Mouse (Mus musculus) olfactory bulb, adult 2 months (tissue): ENCODE results near the gene 2310057N15Rik. TPM values are rescaled to one million over a fixed set of nuclear protein-coding genes. Genes with fewer than 3 reads are reported as not detected.
"Not testable (repeated sequence)": the region's sequence is repeated elsewhere in the genome, so short reads cannot be mapped to it uniquely, and the experiment has no call there.

Experiments
- H3K27ac ChIP-seq: fragments of 200-500 bp; 2 replicates; pipeline ENCODE4 v1.5.1; 2012; ENCODE audit warnings: low read depth, low read length; ENCODE audit not compliant: insufficient read depth
- H3K4me1 ChIP-seq: fragments of 200-500 bp; 2 replicates; pipeline ENCODE4 v1.6.1; 2012; ENCODE audit warnings: low read length; ENCODE audit not compliant: control insufficient read depth, insufficient read depth
- H3K4me3 ChIP-seq: fragments of 200-500 bp; 2 replicates; pipeline ENCODE4 v1.5.1; 2012; ENCODE audit warnings: mild to moderate bottlenecking, low read depth, low read length, moderate library complexity; ENCODE audit not compliant: insufficient read depth
- CTCF ChIP-seq: fragments of 200-500 bp; IDR thresholded peaks from 2 replicates; pipeline ENCODE4 v1.5.1; 2012; ENCODE audit warnings: low read depth, mild to moderate bottlenecking, low read length, moderate library complexity; ENCODE audit not compliant: insufficient read depth
- POLR2A ChIP-seq: fragments of 200-500 bp; IDR thresholded peaks from 2 replicates; pipeline ENCODE4 v1.6.1; 2012; ENCODE audit warnings: mild to moderate bottlenecking, low read depth, low read length, moderate library complexity; ENCODE audit not compliant: insufficient read depth
- WGBS: fragments of 180-500 bp; shearing (Covaris S2); methylation state at CpG from one replicate; pipeline ENCODE4 v1.1.7; 2018; 5-methylcytosine and 5-hydroxymethylcytosine counted together
- polyA plus RNA-seq: library from polyadenylated mRNA; stranded (reverse); fragments of >200 nt; gene quantifications from 2 replicates; pipeline ENCODE4 v1.2.4, GENCODE M21; 2012; ENCODE audit warnings: low replicate concordance; ENCODE audit not compliant: missing spikeins, insufficient read depth, insufficient read length

The 2310057N15Rik gene
- not detected in 2 replicates for polyA plus RNA-seq

GRCm38 (mm10) chr16:88774106-88774505, at the start of gene 2310057N15Rik:
2310057N15Rik (minus strand) TSS chr16:88774206.
- WGBS: 91% methylated on average over 2 of the region's 2 CpGs
- Histone ChIP-seq H3K27ac (no peak within 1 kb of the TSS), H3K4me1 (no peaks in the 10 kb centered on the region), H3K4me3 (no peak within 1 kb of the TSS)
- TF ChIP-seq POLR2A: no peak

DNA sequence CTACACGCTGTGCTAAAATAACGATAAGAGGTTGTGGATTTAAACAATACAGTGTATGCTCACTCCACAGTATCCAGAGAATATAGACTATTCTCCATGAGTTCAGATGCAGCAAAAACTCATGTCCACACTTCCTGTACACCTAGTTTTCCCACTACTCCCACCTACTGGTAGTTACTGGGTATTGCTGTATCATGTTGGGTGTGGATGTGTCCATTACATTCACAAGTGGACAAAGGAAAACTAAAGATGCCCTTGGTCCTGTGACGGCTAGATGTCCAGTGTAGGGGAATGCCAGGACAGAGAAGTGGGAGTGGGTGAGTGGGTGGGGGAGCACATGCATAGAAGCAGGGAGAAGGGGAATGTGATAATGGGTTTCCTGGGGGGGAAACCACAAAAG, 49.7 kb upstream of the 2310057N15Rik start:
- H3K27ac ChIP-seq: no peak overlapping the region
- 80% methylated on average over 3 of the region's 3 CpGs for WGBS
- H3K4me1 ChIP-seq: no peaks in the 10 kb centered on the region
- no peak for TF ChIP-seq CTCF
- TF ChIP-seq POLR2A: no peak
- no peak overlapping the region for H3K4me3 ChIP-seq

- 79% methylated on average over 3 of the region's 3 CpGs for WGBS
- no peak within 1 kb of the TSS for H3K4me3 ChIP-seq
- no peak within 1 kb of the TSS for H3K27ac ChIP-seq
- no peaks in the 10 kb centered on the region for H3K4me1 ChIP-seq
- TF ChIP-seq POLR2A (no peak), CTCF (no peak)
Observed at GRCm38 (mm10) chr16:88820066-88820465, 46.1 kb upstream of the 2310057N15Rik start, which contains the start of gene Krtap15. Krtap15 (plus strand) TSS chr16:88820215.

DNA sequence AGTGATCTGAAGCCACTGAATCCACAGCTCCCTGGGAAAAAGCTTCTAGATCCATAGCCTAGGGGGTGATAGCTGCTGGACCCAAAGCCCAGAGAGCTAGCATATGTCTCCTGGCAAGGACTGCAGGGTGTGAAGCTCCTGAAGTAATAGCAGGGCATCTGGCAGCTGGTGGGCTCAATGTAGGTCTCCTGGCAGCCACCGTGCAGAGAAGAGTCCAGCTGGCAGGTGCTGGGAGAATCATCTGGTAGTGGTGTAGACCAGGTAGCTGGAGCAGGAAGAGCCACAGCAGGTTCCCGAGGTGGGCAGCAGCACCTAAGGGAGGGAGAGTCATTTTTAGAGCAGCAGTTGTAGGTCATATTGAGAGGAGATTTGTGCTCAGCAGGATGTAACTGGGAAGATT, 37.8 kb upstream of the 2310057N15Rik start, which contains the start of gene Gm20741:
TSS of gene Gm20741 (minus strand) at position 394 of the 400 bp plus-strand sequence.
- no peak for TF ChIP-seq CTCF
- no peak for TF ChIP-seq POLR2A
- Histone ChIP-seq H3K4me3 (no peak within 1 kb of the TSS), H3K27ac (no peak within 1 kb of the TSS), H3K4me1 (no peaks in the 10 kb centered on the region)
- 78% methylated on average over 2 of the region's 2 CpGs for WGBS

DNA sequence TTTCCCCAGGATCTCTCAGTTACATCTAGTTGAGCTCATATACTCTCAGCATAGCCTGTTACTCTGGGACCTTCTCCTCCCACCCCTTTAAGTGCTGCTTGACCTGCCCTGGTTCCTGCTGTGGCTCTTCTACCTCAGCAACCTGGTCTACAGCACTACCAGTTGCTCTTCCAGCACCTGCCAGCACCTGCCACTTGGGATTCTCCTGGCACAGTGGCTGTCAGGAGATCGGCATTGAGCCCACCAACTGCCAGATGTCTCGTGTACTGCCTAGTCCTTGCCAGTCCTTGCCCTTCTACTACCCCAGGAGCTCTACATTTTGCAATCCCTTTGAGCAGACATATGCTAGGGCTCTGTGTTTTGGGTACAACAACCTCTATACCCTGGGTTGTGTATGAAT, 12.8 kb upstream of the 2310057N15Rik start:
- TF ChIP-seq POLR2A: no peak
- no peak for TF ChIP-seq CTCF
- no peak overlapping the region for H3K4me3 ChIP-seq
- no peaks in the 10 kb centered on the region for H3K4me1 ChIP-seq
- WGBS: 89% methylated on average over 2 of the region's 2 CpGs
- H3K27ac ChIP-seq: no peak overlapping the region

DNA sequence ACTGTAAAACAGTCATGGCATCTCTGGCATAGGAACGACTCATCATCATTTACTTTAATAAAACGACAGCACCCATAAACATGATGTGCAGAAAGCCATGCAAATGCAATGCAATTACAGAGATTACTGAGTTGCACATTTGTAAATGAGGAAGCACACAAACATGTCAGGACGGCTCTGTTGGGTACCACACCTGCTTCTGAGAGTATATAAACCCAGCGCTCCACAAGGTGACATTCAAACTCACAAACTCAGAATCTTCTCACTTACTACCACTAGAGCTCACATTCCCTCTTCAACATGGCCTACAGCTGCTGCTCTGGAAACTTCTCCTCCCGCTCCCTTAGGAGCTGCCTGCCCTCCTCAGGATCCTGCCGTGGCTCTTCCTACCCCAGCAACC, 3.6 kb upstream of the 2310057N15Rik start, which contains the start of gene Gm5965:
TSS of gene Gm5965 (plus strand) at position 301 of the 400 bp plus-strand sequence.
- Histone ChIP-seq H3K27ac (no peak within 1 kb of the TSS), H3K4me1 (no peaks in the 10 kb centered on the region), H3K4me3 (no peak within 1 kb of the TSS)
- no peak for TF ChIP-seq CTCF
- TF ChIP-seq POLR2A: no peak
- WGBS: 93% methylated on average over 6 of the region's 6 CpGs

- WGBS: 83% methylated on average over 3 of the region's 3 CpGs
- H3K27ac ChIP-seq, H3K4me1 ChIP-seq, H3K4me3 ChIP-seq: not testable (repeated sequence)
Observed at GRCm38 (mm10) chr16:88758547-88758946, 15.5 kb downstream of the 2310057N15Rik start, which contains the start of gene 2310034C09Rik. 2310034C09Rik (plus strand) TSS chr16:88758847.

DNA sequence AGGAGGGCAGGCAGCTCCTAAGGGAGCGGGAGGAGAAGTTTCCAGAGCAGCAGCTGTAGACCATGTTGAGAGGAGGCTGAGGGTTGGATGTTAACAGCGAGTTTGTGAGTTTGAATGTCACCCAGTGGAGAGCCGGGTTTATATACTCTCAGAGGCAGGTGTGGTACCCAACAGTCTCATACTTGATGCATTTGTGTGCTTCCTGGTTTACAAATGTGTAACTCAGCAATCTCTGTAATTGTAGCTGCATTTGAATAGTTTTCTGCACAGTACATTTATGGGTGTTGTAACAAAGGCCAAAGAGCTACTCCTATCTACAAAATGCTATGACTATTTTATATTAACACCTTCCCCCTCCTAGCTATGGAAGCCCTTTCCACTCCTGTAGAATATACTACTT, 22.5 kb downstream of the 2310057N15Rik start, which contains the start of gene Krtap13:
TSS of gene Krtap13 (minus strand) at position 101 of the 400 bp plus-strand sequence.
- H3K4me1 ChIP-seq, H3K4me3 ChIP-seq, H3K27ac ChIP-seq: not testable (repeated sequence)
- 94% methylated on average over 3 of the region's 3 CpGs for WGBS

DNA sequence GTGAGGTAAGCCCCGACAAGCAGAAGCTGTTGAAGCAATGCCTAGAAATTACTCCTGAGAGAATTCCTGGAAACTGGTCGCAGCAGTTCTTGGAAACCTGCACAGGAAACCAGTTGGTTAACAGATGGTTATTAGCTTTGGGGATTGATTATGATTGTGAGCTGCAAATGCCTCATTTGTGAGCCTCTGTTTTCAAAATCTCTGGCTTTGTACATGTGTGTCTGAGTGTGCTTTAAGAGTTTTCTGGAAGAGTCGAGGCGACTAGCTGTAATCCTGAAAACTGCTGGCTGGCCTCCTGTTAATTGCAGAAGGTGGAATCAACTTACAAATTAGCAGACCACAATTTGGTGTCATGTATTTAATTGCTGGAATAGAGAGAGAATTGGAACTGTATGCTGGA, 26.1 kb downstream of the 2310057N15Rik start:
- no peak overlapping the region for H3K4me3 ChIP-seq
- H3K4me1 ChIP-seq: no peaks in the 10 kb centered on the region
- no peak for TF ChIP-seq CTCF
- no peak for TF ChIP-seq POLR2A
- no peak overlapping the region for H3K27ac ChIP-seq
- 55% methylated on average over 4 of the region's 4 CpGs for WGBS

DNA sequence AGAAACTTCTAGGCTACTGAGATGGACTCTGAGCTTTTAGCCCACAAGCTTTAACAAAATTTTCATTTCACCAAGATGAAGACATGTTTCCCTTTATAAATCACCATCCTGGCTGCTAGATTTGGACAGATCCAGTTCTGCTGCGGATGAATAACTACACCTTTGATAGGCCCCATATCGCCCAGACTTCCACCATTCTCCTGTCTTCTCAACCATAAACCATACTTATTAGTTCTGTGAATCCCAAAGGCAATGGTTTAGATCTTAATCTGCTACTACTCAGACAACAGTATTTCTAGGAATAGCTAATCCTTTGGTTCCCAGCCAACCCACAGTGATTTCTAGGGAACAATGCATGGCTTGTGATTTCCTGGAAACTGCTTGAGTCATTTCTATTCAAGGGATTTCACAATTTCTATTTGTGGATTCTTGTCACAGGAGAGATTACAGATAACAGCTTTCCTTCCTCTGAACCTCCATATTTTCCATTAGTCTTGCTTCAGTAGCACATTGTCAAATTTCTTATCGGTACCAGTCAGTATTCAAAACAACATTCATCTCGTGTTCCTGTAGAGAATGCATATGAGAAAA, 29.2 kb downstream of the 2310057N15Rik start:
- 78% methylated on average over 4 of the region's 4 CpGs for WGBS
- Histone ChIP-seq H3K27ac (no peak overlapping the region), H3K4me3 (no peak overlapping the region), H3K4me1 (no peaks in the 10 kb centered on the region)
- TF ChIP-seq CTCF (no peak), POLR2A (no peak)
